Mouse (Mus musculus): ENCODE results near the gene Wnt7b.
A peak's percentile ranks its signal among the peaks of the same experiment; 100 is the strongest.

Gene Wnt7b

DNA sequence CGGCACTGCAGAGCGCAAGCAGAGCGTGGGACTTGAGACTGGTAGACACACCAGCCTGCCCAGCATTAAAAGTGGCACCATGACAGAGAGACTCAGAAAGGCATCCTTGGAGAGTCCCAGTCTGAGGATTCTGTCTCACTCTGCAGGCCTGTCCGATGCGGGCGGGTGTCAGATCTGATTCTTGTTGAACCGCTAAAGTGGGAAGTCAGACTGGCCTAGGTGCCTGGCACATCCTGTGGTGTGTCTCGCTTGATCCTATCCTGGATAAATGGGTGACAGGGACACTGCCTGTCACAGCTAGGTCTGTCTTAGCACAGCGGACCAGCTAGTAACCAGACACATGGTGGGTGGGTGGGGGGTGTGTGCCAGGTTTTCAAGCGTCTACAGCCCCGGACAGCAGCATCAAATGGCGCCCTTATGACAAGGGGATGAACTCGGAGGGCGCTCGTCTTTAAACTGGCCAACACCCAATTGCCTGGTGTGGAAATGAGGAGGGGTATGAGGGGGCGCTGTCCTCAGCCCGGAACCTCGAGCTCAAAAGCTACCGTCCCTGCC is at the start of gene Wnt7b:
Gene Wnt7b, minus strand, starts transcription at position 118 of the 555 bp plus-strand sequence.
- no peak for DNase-seq (ENCODE audit: low spot score in 2 of 2)

DNA sequence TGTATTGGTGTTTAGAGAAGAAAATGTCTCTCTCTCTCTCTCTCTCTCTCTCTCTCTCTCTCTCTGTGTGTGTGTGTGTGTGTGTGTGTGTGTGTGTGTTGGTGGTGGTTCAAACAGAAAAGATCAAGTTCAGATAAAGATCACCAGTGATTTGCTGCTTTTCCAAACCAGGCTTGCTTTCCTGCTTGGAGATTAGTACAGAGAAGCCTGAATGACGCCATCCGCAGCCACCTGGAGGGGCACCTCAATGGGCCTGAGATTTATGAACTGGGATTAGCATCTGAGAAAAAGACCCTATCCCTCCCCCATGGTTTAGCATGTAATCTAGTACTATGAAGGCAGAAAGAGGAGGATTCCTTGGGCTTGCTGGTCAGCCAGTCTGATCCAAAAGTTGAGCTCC is 49.3 kb upstream of the Wnt7b start:
- no peak for DNase-seq (ENCODE audit: low spot score in 2 of 2)

GRCm38 (mm10) chr15:85629924-85630545 is 47.8 kb upstream of the Wnt7b start:
- DNase-seq (ENCODE audit: low spot score in 2 of 2), result no peak

DNA sequence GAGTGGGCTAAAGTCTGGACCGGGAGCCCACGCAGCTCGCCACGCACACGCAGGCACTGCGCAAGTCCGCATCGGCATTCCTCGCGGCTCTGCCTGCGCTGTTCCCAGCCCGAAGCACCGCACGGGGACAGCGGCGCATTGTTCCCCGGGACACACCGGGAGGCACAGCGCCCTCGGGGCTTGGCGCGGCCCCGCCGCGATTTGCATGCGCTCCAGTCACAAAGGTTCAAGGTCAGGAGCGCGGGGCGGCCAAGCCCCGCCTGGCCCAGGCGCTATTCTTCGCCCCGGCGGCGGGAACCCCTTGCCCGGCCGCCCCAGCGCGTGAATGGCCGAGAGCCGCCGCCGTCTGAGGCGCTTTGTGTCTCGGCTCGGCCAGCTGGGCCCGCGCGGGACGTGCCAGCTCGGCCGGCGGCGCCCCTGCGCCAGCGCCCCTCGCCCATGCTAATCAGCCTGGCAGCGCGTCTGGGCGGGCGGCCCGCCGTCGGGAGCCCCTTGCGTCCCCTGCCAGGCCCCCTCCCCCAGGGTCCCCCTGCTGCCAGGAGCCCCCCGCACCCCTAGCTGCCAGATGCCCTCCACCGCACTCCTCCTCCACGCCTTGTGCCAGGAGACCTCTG is 43.5 kb upstream of the Wnt7b start:
- DNase-seq (ENCODE audit: low spot score in 2 of 2), result peak in 1 of 2 experiments; percentile 56

DNA sequence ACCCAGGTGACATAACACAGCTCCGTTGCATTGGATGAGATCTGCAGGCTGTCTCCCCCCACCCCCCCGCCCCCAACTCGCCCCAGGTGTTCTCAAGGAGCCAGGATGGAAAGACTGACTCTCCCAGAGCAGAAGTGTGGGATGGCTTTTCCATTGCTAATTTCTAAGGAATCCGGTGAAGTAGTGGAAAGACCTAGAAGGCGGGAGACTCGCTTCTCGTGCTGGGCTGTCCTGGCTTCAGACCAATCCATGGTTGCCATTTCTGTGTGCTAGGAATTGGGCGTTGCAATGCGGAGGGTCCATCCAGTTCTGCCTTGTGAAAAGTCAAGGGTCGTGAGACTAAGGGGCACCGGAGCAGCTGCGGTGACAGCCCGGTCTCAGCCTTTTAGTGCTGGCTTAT is 39.9 kb upstream of the Wnt7b start:
- no peak for DNase-seq (ENCODE audit: low spot score in 2 of 2)

- DNase-seq (ENCODE audit: low spot score in 2 of 2), result no peak
Observed at GRCm38 (mm10) chr15:85615537-85616100, 33.3 kb upstream of the Wnt7b start.

- no peak for DNase-seq (ENCODE audit: low spot score in 2 of 2)
Observed at GRCm38 (mm10) chr15:85615075-85615474, 32.8 kb upstream of the Wnt7b start.

- peak; percentile 69 to 70 for DNase-seq (ENCODE audit: low spot score in 2 of 2)
Observed at GRCm38 (mm10) chr15:85613358-85614266, 31.3 kb upstream of the Wnt7b start.

GRCm38 (mm10) chr15:85612660-85613357 is 30.5 kb upstream of the Wnt7b start:
- peak in 1 of 2 experiments; percentile 64 for DNase-seq (ENCODE audit: low spot score in 2 of 2)

DNA sequence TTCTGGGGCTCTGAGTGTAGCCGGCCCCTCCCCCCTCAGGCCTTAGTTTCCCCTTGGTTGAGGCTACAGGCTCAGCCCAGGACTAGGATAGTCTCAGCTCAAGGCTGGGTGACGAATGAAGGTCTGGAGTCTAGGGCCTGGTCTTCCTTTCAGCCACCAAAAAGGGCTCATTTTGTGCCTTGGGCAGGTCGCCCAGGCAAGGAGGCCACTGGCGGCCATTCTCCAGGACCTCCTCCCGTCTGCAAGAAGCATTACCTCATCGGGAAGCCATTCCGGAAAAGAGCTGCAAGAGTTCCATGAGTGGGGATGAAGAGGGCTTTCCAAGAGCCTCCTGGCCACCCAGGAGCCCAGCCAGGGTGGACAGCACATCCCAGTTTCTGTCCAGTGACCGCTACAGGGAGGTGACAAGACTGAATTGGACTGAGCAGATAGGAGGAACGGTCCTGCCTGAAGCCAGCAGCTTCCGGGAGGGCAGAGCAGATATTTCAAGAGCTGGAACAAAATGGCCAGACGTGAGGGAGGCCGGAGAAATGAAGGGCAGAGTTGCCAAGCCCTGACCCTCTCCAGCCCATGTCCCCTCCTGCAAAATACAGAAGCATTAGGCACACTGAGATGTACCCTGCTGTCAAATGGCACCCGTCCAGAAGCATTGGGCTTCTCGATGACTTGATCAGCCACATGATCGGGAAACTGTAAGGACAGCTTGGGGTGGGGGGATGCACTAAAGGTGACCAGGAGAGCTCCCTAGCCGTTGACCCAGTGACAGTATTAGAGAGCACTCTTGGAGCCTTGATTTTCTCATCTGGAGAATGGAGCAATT is 29.6 kb upstream of the Wnt7b start:
- peak in 1 of 2 experiments; percentile 51 for DNase-seq (ENCODE audit: low spot score in 2 of 2)

- peak; percentile 76 to 82 for DNase-seq (ENCODE audit: low spot score in 2 of 2)
Observed at GRCm38 (mm10) chr15:85610618-85611218, 28.4 kb upstream of the Wnt7b start.

GRCm38 (mm10) chr15:85610120-85610519 is 27.8 kb upstream of the Wnt7b start:
- no peak for DNase-seq (ENCODE audit: low spot score in 2 of 2)

- no peak for DNase-seq (ENCODE audit: low spot score in 2 of 2)
Observed at GRCm38 (mm10) chr15:85609266-85610004, 27.2 kb upstream of the Wnt7b start.

GRCm38 (mm10) chr15:85605962-85606610 is 23.8 kb upstream of the Wnt7b start:
- DNase-seq (ENCODE audit: low spot score in 2 of 2), result no peak

GRCm38 (mm10) chr15:85604938-85605337 is 22.7 kb upstream of the Wnt7b start:
- DNase-seq (ENCODE audit: low spot score in 2 of 2), result no peak

- no peak for DNase-seq (ENCODE audit: low spot score in 2 of 2)
Observed at GRCm38 (mm10) chr15:85604507-85604906, 22.2 kb upstream of the Wnt7b start.

- DNase-seq (ENCODE audit: low spot score in 2 of 2), result no peak
Observed at GRCm38 (mm10) chr15:85603422-85603821, 21.1 kb upstream of the Wnt7b start.

GRCm38 (mm10) chr15:85602733-85603132 is 20.5 kb upstream of the Wnt7b start:
- no peak for DNase-seq (ENCODE audit: low spot score in 2 of 2)

DNA sequence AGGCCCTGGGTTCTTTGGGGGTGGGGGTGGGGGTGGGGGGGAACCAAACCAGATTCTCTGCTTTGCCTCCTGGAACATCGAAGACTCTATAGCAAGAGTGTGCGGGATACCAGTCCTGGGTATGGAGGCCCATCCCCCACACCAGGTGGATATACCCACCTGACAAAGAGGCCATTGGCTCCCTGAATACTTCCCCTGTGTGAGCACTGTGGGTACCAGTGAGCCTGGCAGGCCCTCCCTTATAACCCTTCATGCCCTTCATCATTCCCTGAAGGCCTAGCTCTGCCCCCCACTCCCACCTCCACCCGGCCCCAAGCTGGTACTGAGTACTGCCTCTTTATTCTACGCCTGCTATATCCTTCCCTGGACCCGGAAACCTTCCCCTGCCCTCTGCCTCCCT is 19.7 kb upstream of the Wnt7b start:
- no peak for DNase-seq (ENCODE audit: low spot score in 2 of 2)
